Mouse (Mus musculus) heart, embryonic 16.5 days (tissue): ENCODE data around the gene Hdac7. TPM values are rescaled to one million over a fixed set of nuclear protein-coding genes. Genes with fewer than 3 reads are reported as not detected.

ENCODE experiments used
- ATAC-seq: fragments of 200-750 bp; cut with Nextera tagmentation; replicated peaks from 2 replicates; pipeline ENCODE4 v1.8.0; 2017; ENCODE audit warnings: moderate number of reproducible peaks; ENCODE audit not compliant: insufficient read depth, low FRiP score; ENCODE audit errors: extremely low read depth
- H3K27ac ChIP-seq: fragments of 300-500 bp; sonication (generic); 2 replicates; pipeline ENCODE4 v1.5.1; 2014; ENCODE audit warnings: mild to moderate bottlenecking, low read length, control low read depth, moderate library complexity
- H3K27me3 ChIP-seq: fragments of 300-500 bp; sonication (generic); 2 replicates; pipeline ENCODE4 v1.6.1; 2014; ENCODE audit warnings: low read length, mixed read lengths; ENCODE audit not compliant: control insufficient read depth, insufficient read depth
- H3K36me3 ChIP-seq: fragments of 300-500 bp; sonication (generic); 2 replicates; pipeline ENCODE4 v1.6.1; 2014; ENCODE audit not compliant: control insufficient read depth, insufficient read depth
- H3K4me1 ChIP-seq: fragments of 300-500 bp; sonication (generic); 2 replicates; pipeline ENCODE4 v1.6.1; 2014; ENCODE audit warnings: low read length, mixed read lengths; ENCODE audit not compliant: control insufficient read depth, insufficient read depth
- H3K4me2 ChIP-seq: fragments of 300-500 bp; sonication (generic); 2 replicates; pipeline ENCODE4 v1.6.1; 2014; ENCODE audit warnings: low read depth, mild to moderate bottlenecking, control low read depth, low read length
- H3K4me3 ChIP-seq: fragments of 300-500 bp; sonication (generic); 2 replicates; pipeline ENCODE4 v1.5.1; 2014; ENCODE audit warnings: mild to moderate bottlenecking, control low read depth, low read length
- H3K9ac ChIP-seq: fragments of 300-500 bp; sonication (generic); 2 replicates; pipeline ENCODE4 v1.6.1; 2014; ENCODE audit warnings: low read length, control low read depth
- H3K9me3 ChIP-seq: fragments of 300-500 bp; sonication (generic); replicated peaks from 2 replicates; pipeline ENCODE4 v1.6.1; 2016; ENCODE audit warnings: low read length; ENCODE audit not compliant: control insufficient read depth
- WGBS: fragments of 180-500 bp; shearing (Covaris S2); extraction: QIAGEN DNeasy Blood & Tissue Kit; methylation state at CpG from one replicate; pipeline ENCODE4 v1.1.7; 2014; 5-methylcytosine and 5-hydroxymethylcytosine counted together
- polyA plus RNA-seq: library from polyadenylated mRNA; unstranded; fragments of >200 nt; fragmentation: Nextera tagmentation; extraction: Ambion mirVana; gene quantifications from 2 replicates; pipeline ENCODE4 v1.2.1, GENCODE M21; 2015

Gene Hdac7
- polyA plus RNA-seq, 1 experiment from 2014 or later: 31.7 TPM

GRCm38 (mm10) chr15:97811307-97811706 is 33.0 kb downstream of the Hdac7 start:
- H3K4me3 ChIP-seq: no peak overlapping the region
- no peak overlapping the region for H3K4me2 ChIP-seq
- H3K36me3 ChIP-seq: peaks cover 30% of the 10 kb centered on the region
- H3K9me3 ChIP-seq: no peaks in the 10 kb centered on the region
- H3K27me3 ChIP-seq: no peaks in the 10 kb centered on the region
- H3K27ac ChIP-seq: no peak overlapping the region
- H3K9ac ChIP-seq: no peak overlapping the region
- H3K4me1 ChIP-seq: peaks cover 38% of the 10 kb centered on the region
- 88% methylated on average over 9 of the region's 9 CpGs for WGBS
- no peak for ATAC-seq

- no peak overlapping the region for H3K9ac ChIP-seq
- no peak overlapping the region for H3K4me3 ChIP-seq
- H3K9me3 ChIP-seq: no peaks in the 10 kb centered on the region
- ATAC-seq: no peak
- H3K4me1 ChIP-seq: peaks cover 38% of the 10 kb centered on the region
- H3K27me3 ChIP-seq: no peaks in the 10 kb centered on the region
- WGBS: 83% methylated on average over 5 of the region's 5 CpGs
- peaks cover 25% of the 10 kb centered on the region for H3K36me3 ChIP-seq
- no peak overlapping the region for H3K27ac ChIP-seq
- no peak overlapping the region for H3K4me2 ChIP-seq
Measured at GRCm38 (mm10) chr15:97810399-97810798, 33.9 kb downstream of the Hdac7 start.

- Histone ChIP-seq H3K9ac (no peak overlapping the region), H3K4me3 (no peak overlapping the region), H3K36me3 (peaks cover 28% of the 10 kb centered on the region), H3K9me3 (no peaks in the 10 kb centered on the region), H3K4me1 (peaks cover 35% of the 10 kb centered on the region), H3K4me2 (no peak overlapping the region), H3K27me3 (no peaks in the 10 kb centered on the region), H3K27ac (no peak overlapping the region)
- 89% methylated on average over 5 of the region's 5 CpGs for WGBS
- no peak for ATAC-seq
Measured at GRCm38 (mm10) chr15:97809942-97810341, 34.4 kb downstream of the Hdac7 start.

GRCm38 (mm10) chr15:97809206-97809605 is 35.1 kb downstream of the Hdac7 start:
- H3K4me2 ChIP-seq: no peak overlapping the region
- ATAC-seq: no peak
- H3K9me3 ChIP-seq: no peaks in the 10 kb centered on the region
- H3K4me3 ChIP-seq: no peak overlapping the region
- H3K9ac ChIP-seq: no peak overlapping the region
- H3K36me3 ChIP-seq: peaks cover 33% of the 10 kb centered on the region
- H3K4me1 ChIP-seq: peaks cover 28% of the 10 kb centered on the region
- 85% methylated on average over 14 of the region's 14 CpGs for WGBS
- no peak overlapping the region for H3K27ac ChIP-seq
- no peaks in the 10 kb centered on the region for H3K27me3 ChIP-seq

- no peak overlapping the region for H3K27ac ChIP-seq
- no peak overlapping the region for H3K4me2 ChIP-seq
- ATAC-seq: no peak
- H3K27me3 ChIP-seq: no peaks in the 10 kb centered on the region
- peaks cover 33% of the 10 kb centered on the region for H3K36me3 ChIP-seq
- no peak overlapping the region for H3K4me3 ChIP-seq
- peaks cover 21% of the 10 kb centered on the region for H3K4me1 ChIP-seq
- no peaks in the 10 kb centered on the region for H3K9me3 ChIP-seq
- H3K9ac ChIP-seq: no peak overlapping the region
- WGBS: 88% methylated on average over 14 of the region's 14 CpGs
Measured at GRCm38 (mm10) chr15:97808532-97808931, 35.8 kb downstream of the Hdac7 start.

GRCm38 (mm10) chr15:97807867-97808266 is 36.4 kb downstream of the Hdac7 start:
- WGBS: 72% methylated on average over 12 of the region's 12 CpGs
- Histone ChIP-seq H3K4me1 (peaks cover 14% of the 10 kb centered on the region), H3K27ac (no peak overlapping the region), H3K4me2 (no peak overlapping the region), H3K9me3 (no peaks in the 10 kb centered on the region), H3K27me3 (no peaks in the 10 kb centered on the region), H3K36me3 (peaks cover 33% of the 10 kb centered on the region), H3K9ac (no peak overlapping the region), H3K4me3 (no peak overlapping the region)
- no peak for ATAC-seq

GRCm38 (mm10) chr15:97802575-97802974 is 41.7 kb downstream of the Hdac7 start:
- no peak overlapping the region for H3K4me2 ChIP-seq
- H3K27ac ChIP-seq: no peak overlapping the region
- H3K4me3 ChIP-seq: no peak overlapping the region
- H3K9me3 ChIP-seq: no peaks in the 10 kb centered on the region
- no peak overlapping the region for H3K9ac ChIP-seq
- H3K4me1 ChIP-seq: no peaks in the 10 kb centered on the region
- H3K27me3 ChIP-seq: no peaks in the 10 kb centered on the region
- H3K36me3 ChIP-seq: peaks cover 38% of the 10 kb centered on the region
- WGBS: 34% methylated on average over 13 of the region's 13 CpGs
- ATAC-seq: no peak

GRCm38 (mm10) chr15:97801811-97802210 is 42.5 kb downstream of the Hdac7 start:
- Histone ChIP-seq H3K9ac (no peak overlapping the region), H3K36me3 (peaks cover 38% of the 10 kb centered on the region), H3K4me2 (no peak overlapping the region), H3K27me3 (no peaks in the 10 kb centered on the region), H3K4me1 (no peaks in the 10 kb centered on the region), H3K27ac (no peak overlapping the region), H3K4me3 (no peak overlapping the region), H3K9me3 (no peaks in the 10 kb centered on the region)
- no peak for ATAC-seq
- WGBS: 77% methylated on average over 7 of the region's 7 CpGs

GRCm38 (mm10) chr15:97800853-97801252 is 43.4 kb downstream of the Hdac7 start:
- 90% methylated on average over 13 of the region's 13 CpGs for WGBS
- Histone ChIP-seq H3K27ac (no peak overlapping the region), H3K9ac (no peak overlapping the region), H3K9me3 (no peaks in the 10 kb centered on the region), H3K4me2 (no peak overlapping the region), H3K36me3 (peaks cover 40% of the 10 kb centered on the region), H3K27me3 (no peaks in the 10 kb centered on the region), H3K4me3 (no peak overlapping the region), H3K4me1 (no peaks in the 10 kb centered on the region)
- no peak for ATAC-seq

GRCm38 (mm10) chr15:97799446-97799845 is 44.9 kb downstream of the Hdac7 start:
- Histone ChIP-seq H3K4me3 (no peak overlapping the region), H3K4me2 (no peak overlapping the region), H3K27me3 (no peaks in the 10 kb centered on the region), H3K4me1 (no peaks in the 10 kb centered on the region), H3K27ac (no peak overlapping the region), H3K36me3 (peaks cover 44% of the 10 kb centered on the region), H3K9ac (no peak overlapping the region), H3K9me3 (no peaks in the 10 kb centered on the region)
- ATAC-seq: no peak
- 87% methylated on average over 11 of the region's 11 CpGs for WGBS
